Mouse (Mus musculus) kidney, adult 2 months (tissue): ENCODE results near the gene Mnt. TPM values are rescaled to one million over a fixed set of nuclear protein-coding genes. Genes with fewer than 3 reads are reported as not detected.
A peak's percentile ranks its signal among the peaks of the same experiment; 100 is the strongest.

Experiments
- DNase-seq: peaks from one replicate; pipeline ENCODE4 v3.0.0; 2021
- H3K27ac ChIP-seq: fragments of 200-500 bp; 2 replicates; pipeline ENCODE4 v1.5.1; 2012; ENCODE audit warnings: low read depth, low read length, control low read depth, inconsistent platforms; ENCODE audit not compliant: insufficient read depth
- H3K27me3 ChIP-seq: fragments of 200-500 bp; replicated peaks from 2 replicates; pipeline ENCODE4 v1.6.1; 2012; ENCODE audit warnings: mild to moderate bottlenecking, moderate library complexity, low read length, inconsistent platforms; ENCODE audit not compliant: control insufficient read depth, insufficient read depth
- H3K36me3 ChIP-seq: fragments of 200-500 bp; 2 replicates; pipeline ENCODE4 v1.6.1; 2012; ENCODE audit warnings: mild to moderate bottlenecking, moderate library complexity, low read length, inconsistent platforms; ENCODE audit not compliant: control insufficient read depth, insufficient read depth
- H3K4me1 ChIP-seq: fragments of 200-500 bp; 2 replicates; pipeline ENCODE4 v1.6.1; 2011; ENCODE audit warnings: low read length; ENCODE audit not compliant: control insufficient read depth, insufficient read depth
- H3K4me3 ChIP-seq: fragments of 200-500 bp; 2 replicates; pipeline ENCODE4 v1.5.1; 2011; ENCODE audit warnings: mild to moderate bottlenecking, low read depth, low read length, control low read depth; ENCODE audit not compliant: insufficient read depth
- CTCF ChIP-seq: fragments of 200-500 bp; conservative IDR thresholded peaks from 2 replicates; pipeline ENCODE4 v1.5.1; 2011; ENCODE audit warnings: low read depth, mild to moderate bottlenecking, control low read depth, low read length, moderate library complexity, mixed read lengths; ENCODE audit not compliant: insufficient read depth, insufficient read length
- POLR2A ChIP-seq: fragments of 200-500 bp; IDR thresholded peaks from one replicate; pipeline ENCODE4 v1.6.1; 2011; ENCODE audit warnings: low read depth, low read length, control low read depth
- WGBS: fragments of 180-500 bp; shearing (Covaris S2); methylation state at CpG from one replicate; pipeline ENCODE4 v1.1.7; 2018; 5-methylcytosine and 5-hydroxymethylcytosine counted together
- polyA plus RNA-seq: library from polyadenylated mRNA; depleted of rRNA; stranded (reverse); fragments of >200 nt; gene quantifications from 2 replicates; pipeline ENCODE4 v1.2.3, GENCODE M21; 2012

Mnt gene
- polyA plus RNA-seq, 1 experiment: 13.9 TPM

DNA sequence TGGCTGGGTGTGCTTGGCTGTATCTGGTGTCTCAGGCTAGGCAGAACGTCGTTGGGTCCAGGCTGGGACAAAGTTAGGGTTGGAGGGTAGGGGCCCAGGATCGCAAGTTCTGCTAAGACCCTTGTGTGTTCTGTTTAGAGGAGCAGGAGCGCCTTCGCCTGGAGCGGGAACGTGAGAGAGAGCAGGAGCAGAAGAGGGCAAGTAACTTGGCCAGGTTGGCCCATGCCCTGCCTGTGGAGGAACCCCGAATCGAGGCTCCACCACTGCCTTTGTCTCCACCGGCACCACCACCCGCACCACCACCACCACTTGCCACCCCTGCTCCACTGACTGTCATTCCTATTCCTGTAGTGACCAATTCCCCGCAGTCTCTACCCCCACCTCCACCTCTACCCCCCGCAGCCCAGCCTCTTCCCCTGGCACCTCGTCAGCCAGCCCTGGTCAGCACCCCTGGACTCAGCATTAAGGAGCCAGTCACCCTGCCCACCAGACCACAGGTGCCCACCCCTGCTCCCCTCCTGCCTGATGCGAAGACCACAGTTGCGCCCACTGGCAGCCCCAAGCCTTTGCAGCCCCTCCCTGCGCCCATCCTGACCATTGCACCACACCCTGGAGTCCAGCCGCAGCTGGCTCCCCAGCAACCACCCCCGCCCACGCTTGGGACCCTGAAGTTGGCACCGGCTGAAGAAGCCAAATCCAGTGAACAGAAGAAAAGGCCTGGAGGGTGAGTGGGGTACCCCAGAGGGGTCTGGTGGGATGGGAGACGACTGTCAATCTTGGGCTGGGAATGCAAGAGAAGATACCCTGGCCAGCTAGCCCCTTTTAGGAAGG lies 5.7 kb downstream of the Mnt start:
- no peak overlapping the region for H3K4me3 ChIP-seq
- no peak for DNase-seq
- H3K4me1 ChIP-seq: peaks cover 49% of the 10 kb centered on the region
- TF ChIP-seq POLR2A (no peak), CTCF (no peak)
- H3K36me3 ChIP-seq: no peaks in the 10 kb centered on the region
- WGBS: 90% methylated on average over 22 of the region's 22 CpGs
- no peak overlapping the region for H3K27ac ChIP-seq
- H3K27me3 ChIP-seq: no peaks in the 10 kb centered on the region

DNA sequence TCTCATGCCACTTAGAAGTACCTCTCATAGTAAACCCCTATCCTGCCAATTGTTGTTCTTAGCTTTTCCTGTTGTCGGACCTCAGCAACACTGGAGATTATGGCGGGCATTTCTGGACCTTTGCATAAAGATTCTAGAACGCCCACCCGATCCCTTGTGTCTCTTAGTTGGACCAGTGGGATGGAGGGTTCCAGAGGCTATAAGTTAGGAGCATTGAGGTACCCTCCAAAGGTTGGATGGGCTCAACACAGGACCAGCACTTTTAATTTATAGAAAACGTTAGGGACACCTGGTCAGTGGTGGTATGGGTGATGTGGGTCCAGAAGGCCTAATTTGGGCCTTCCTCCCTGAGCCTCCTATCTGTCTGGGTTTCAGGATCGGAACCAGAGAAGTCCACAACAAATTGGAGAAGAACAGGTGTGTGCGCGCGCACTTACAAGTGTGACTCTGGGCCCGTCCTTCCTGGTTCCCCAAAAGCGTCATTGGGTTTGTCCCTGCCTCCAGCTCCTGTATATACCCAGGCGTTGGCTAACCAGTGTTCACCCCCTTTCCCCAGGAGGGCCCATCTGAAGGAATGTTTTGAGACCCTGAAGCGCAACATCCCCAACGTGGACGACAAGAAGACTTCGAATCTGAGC lies 6.5 kb downstream of the Mnt start:
- DNase-seq: no peak
- no peaks in the 10 kb centered on the region for H3K27me3 ChIP-seq
- peaks cover 56% of the 10 kb centered on the region for H3K4me1 ChIP-seq
- peak overlapping the region; percentile 63 for H3K4me3 ChIP-seq
- peak overlapping the region; percentile 46 for H3K27ac ChIP-seq
- 56% methylated on average over 16 of the region's 16 CpGs for WGBS
- TF ChIP-seq CTCF (no peak), POLR2A (no peak)
- H3K36me3 ChIP-seq: no peaks in the 10 kb centered on the region

DNA sequence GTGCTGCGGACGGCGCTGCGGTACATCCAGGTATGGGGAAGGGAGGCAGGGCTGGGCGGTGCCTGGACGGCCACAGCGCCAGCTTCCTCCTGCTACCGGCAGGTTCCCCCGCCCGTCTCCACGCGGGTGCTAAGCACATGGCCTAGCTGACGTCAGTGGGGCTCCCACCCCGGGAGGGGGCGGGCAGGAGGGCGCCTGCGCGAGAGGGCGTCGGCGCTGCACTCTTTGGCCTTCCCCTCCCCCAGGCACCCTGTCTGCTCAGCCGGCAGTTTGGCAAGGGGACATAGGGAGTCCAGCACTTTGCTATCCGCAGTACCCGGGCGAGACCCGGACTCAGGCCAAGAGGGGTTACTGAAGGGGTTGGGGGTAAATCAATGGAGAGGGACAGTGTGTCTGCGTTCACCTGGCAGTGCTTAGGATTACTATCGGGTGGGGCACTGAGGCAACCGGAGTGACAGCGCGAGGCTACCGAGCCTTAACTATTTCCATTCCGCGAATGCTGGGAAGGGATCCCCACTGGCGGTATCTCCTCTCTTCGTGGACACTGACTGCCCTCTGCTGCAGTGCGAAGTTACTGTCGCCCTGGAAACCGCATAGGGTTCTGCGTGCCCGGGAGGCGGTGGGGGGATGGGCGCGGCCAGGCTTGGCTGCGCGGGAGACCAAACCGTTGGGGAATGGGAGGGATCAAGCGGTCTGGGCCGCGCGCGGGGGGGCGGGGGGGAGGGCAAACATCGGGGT lies 7.1 kb downstream of the Mnt start:
- H3K27ac ChIP-seq: peak overlapping the region; percentile 97
- TF ChIP-seq POLR2A (no peak), CTCF (0 out of 2 replicates have a peak, but pooled peaks have one; percentile 8)
- WGBS: under 1% methylated on average over 54 of the region's 54 CpGs
- peak overlapping the region; percentile 63 for H3K4me3 ChIP-seq
- H3K36me3 ChIP-seq: no peaks in the 10 kb centered on the region
- DNase-seq: peak; percentile 98
- H3K4me1 ChIP-seq: peaks cover 57% of the 10 kb centered on the region
- H3K27me3 ChIP-seq: no peaks in the 10 kb centered on the region

DNA sequence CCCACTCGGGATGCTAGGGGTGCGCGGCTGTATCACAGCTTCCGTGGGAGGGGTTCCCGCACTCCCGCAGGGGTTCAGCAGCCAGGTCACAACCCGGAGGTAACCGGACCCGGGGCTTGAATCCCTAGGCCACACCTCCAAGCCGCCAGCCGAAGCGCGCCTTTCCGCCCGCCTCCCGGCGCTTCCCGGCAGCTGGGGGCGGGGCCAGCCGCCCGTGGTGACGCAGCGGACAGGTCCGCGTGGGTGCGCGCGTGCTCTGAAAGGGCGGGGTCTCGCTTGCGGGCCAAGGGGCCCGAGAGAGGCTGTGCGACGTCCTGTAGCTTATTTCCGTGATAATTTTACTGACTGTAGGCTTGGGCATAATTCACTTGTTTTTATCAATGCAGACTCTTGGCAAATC lies 7.7 kb downstream of the Mnt start:
- Histone ChIP-seq H3K27me3 (no peaks in the 10 kb centered on the region), H3K4me3 (peak overlapping the region; percentile 63), H3K36me3 (no peaks in the 10 kb centered on the region), H3K4me1 (peaks cover 53% of the 10 kb centered on the region), H3K27ac (peak overlapping the region; percentile 95)
- peak; percentile 98 for DNase-seq
- WGBS: 1% methylated on average over 35 of the region's 35 CpGs
- TF ChIP-seq CTCF: no peak
- TF ChIP-seq POLR2A: no peak

DNA sequence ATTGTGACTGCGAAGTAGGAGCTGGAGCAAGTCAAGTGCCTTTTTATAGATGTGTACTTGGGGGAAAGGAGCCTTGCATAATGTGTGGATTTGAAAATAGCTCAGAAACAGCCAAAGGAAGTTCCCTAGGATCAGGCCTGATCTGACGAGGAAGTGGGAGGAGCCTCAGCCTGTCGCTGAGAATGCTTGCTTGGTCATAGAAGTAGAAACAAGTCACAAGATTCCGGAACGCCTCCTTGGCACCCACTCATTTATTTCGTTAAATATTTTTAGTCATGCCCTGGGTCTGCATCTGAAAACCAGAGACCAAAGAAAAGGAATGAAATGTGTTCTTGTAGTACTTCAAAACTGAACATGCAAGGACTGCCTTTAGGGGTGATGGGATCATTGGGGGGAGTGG lies 8.3 kb downstream of the Mnt start:
- H3K27ac ChIP-seq: peak overlapping the region; percentile 95
- H3K4me3 ChIP-seq: no peak overlapping the region; the same call in 1 of the 2 replicates
- no peaks in the 10 kb centered on the region for H3K36me3 ChIP-seq
- H3K4me1 ChIP-seq: peaks cover 48% of the 10 kb centered on the region
- H3K27me3 ChIP-seq: no peaks in the 10 kb centered on the region
- 1% methylated on average over 6 of the region's 6 CpGs for WGBS
- peak; percentile 97 for DNase-seq
- TF ChIP-seq POLR2A (no peak), CTCF (no peak)

DNA sequence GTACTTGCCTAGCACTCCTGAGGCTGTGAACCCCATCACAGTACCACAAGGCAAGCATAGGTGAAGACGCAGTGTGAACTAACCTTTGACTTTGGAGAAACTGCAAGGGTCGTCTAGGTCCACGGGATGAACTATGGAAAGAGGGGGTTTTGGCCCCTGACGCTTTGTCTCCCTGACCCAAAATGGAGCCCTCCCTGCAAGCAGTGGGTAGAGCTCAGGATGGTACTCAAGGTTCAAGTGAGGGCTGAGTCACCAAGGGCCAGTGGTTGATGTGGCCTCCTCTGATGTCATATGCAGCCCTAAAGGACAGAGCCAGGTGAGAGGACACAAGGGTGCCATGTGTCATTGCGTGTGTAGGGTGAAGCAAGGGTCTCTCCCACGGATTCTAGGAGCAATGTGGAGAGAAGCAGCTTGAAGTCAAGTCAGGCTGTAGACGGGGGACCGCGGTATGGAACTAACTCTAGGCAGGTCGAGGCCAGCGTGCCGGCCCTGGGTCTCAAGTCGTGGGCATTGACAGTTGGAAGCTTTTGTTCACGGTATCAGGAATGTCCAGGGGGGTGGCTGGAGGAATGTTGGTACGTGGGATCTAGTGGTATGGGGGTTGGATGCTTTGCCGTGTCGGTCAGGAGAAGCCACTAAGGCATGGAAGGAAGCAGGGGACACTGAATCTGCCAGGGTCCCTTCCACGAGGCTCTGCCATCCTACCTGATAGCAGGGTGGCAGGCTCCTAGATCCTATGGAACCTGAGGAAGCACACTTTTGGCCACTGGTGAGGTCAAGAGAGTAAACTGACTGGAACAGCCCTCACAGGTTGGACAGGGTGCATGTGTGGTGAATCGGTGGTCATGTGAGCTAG lies 9.4 kb downstream of the Mnt start:
- 75% methylated on average over 19 of the region's 19 CpGs for WGBS
- TF ChIP-seq POLR2A (no peak), CTCF (no peak)
- no peak for DNase-seq
- Histone ChIP-seq H3K36me3 (no peaks in the 10 kb centered on the region), H3K27me3 (no peaks in the 10 kb centered on the region), H3K27ac (peak overlapping the region; percentile 95), H3K4me3 (no peak overlapping the region), H3K4me1 (peaks cover 37% of the 10 kb centered on the region)
